Mouse (Mus musculus) C2C12 (cell line): ENCODE measurements around the gene Gm37240.

ENCODE experiments used
- CEBPB ChIP-seq: IDR thresholded peaks from one replicate; pipeline ENCODE4 v1.6.1; 2011; ENCODE audit warnings: low read depth, mild to moderate bottlenecking, control low read depth, moderate library complexity
- CTCF ChIP-seq: IDR thresholded peaks from one replicate; pipeline ENCODE4 v1.5.1; 2011; ENCODE audit not compliant: control insufficient read depth, insufficient read depth, insufficient read length
- FOSL1 ChIP-seq: IDR thresholded peaks from one replicate; pipeline ENCODE4 v1.8.0; 2011; ENCODE audit warnings: mild to moderate bottlenecking, low read length; ENCODE audit not compliant: poor library complexity, insufficient read depth, severe bottlenecking
- MAX ChIP-seq: IDR thresholded peaks from one replicate; pipeline ENCODE4 v1.6.1; 2011; ENCODE audit warnings: mild to moderate bottlenecking, control low read depth
- MYOD1 ChIP-seq: IDR thresholded peaks from one replicate; pipeline ENCODE4 v1.6.1; 2011; ENCODE audit warnings: low read depth; ENCODE audit not compliant: control insufficient read depth, insufficient read length
- MYOG ChIP-seq: IDR thresholded peaks from one replicate; pipeline ENCODE4 v1.6.1; 2011; ENCODE audit not compliant: control insufficient read depth, insufficient read length; ENCODE audit errors: extremely low read depth
- USF1 ChIP-seq: IDR thresholded peaks from one replicate; pipeline ENCODE4 v1.6.1; 2011; ENCODE audit warnings: low read depth, mild to moderate bottlenecking, control low read depth, moderate library complexity

DNA sequence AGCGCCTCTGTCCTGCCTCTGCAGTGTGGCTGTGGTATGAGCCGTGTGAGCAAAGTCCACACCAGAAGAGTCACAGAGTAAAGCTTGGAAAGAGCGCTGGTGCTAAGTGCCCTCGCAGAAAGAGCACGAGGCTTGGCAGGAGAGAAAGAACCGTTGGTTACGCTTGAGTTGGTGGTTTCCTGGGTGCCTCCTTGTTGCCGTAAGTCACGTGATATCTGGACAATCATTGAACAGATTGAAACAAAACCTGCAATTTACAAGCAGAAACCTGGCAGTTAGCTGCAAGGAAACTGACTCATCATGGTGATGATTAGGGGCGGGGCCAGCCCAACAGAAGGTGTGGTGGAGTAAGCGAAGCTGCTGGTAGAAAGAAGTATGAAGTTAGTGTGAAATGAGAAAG lies 864.5 kb downstream of the Gm37240 start:
- TF ChIP-seq CTCF (no peak), MAX (peak; percentile 29), FOSL1 (no peak), MYOD1 (no peak), CEBPB (no peak), USF1 (no peak), MYOG (no peak)
